In the genomic region with DNA sequence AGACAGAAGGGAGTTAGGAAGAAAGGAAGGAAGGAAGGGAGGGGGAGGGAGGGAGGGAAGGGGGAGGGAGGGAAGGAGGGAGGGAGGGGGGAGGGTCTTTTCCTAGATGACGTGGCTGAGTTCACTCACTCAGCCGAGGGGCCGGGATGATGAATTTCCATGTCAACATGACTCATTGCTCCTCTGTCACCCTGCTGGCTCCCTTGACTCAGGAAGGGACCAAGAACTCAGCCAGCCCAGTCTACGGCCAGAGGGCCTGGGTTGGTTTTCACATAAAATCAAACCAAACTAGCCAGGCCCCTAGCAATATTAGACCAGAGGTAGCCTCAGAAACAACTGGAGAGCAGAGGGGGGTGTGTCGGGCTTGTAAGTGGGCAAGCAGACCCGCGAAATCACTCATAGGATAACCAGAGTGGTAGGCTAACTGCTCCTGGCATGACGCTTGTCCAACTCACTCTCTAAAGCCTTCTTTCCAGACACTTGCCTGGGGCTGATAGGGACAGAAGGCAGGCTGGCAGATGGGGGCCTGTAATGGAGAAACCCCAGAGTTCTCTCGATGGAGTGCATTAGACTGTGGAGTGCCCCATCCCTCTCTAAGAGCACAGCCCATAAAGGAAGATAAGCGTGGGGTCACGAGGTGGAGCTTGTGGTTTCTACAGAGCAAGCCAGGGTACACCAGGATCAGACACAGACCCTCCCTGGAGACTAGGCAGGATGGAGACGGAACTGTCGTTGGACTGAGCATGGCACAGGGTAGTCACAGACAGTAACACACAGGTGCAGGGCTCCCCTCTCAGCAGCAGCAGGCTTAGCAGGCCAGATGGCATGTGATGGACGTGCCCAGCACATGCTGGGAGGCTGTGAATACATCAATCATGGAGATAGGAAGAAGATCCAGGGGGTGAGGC, we compare ENCODE assay signal across 10 mouse cellular contexts. TPM values are rescaled to one million over a fixed set of nuclear protein-coding genes. Genes with fewer than 3 reads are reported as not detected.
DNase-seq lines count a peak whose midpoint lies in the region; ATAC-seq and TF ChIP-seq lines count a peak whose summit lies in the region.
"Had no signal": no experiment of that assay in that cellular context is flagged by ENCODE, and none has a peak within 500 bp of the region (broad histone marks: within the 10 kb centered on the region; RNA-seq: fewer than 3 reads in every experiment).

No protein-coding gene starts in this region.

- no peak for TF ChIP-seq POLR2A in brain, embryonic 14.5 days (IDR thresholded peaks at IDR 0.05; ENCODE audit: borderline replicate concordance, extremely low read depth, insufficient read depth, insufficient read length, poor library complexity, severe bottlenecking)

- TF ChIP-seq CTCF in brain, embryonic 14.5 days (IDR thresholded peaks at IDR 0.05; ENCODE audit: borderline replicate concordance, extremely low read depth, insufficient read depth, insufficient read length): no peak
- no peak for TF ChIP-seq CTCF in forebrain, postnatal 0 days (IDR thresholded peaks at IDR 0.05; ENCODE audit: low read depth)
- no peak for TF ChIP-seq CTCF in midbrain, postnatal 0 days (IDR thresholded peaks at IDR 0.05)

- H3K36me3 ChIP-seq in forebrain, postnatal 0 days (ENCODE audit: insufficient read depth): peaks cover 18% of the 10 kb centered on the region
- H3K36me3 ChIP-seq in midbrain, postnatal 0 days (ENCODE audit: insufficient read depth, low read length): peaks cover 9% of the 10 kb centered on the region; the same call in 1 of the 2 replicates
- peaks cover 8% of the 10 kb centered on the region; the same call in 1 of the 2 replicates for H3K36me3 ChIP-seq in intestine, embryonic 16.5 days (ENCODE audit: control insufficient read depth, insufficient read depth, low read length)
- H3K36me3 ChIP-seq: liver, embryonic 13.5 days had no signal

- H3K4me3 ChIP-seq in forebrain, postnatal 0 days (ENCODE audit: low read depth, low read length): no peak overlapping the region
- H3K4me3 ChIP-seq in midbrain, postnatal 0 days (ENCODE audit: low read depth, low read length): no peak overlapping the region
- no peak overlapping the region for H3K4me3 ChIP-seq in intestine, embryonic 16.5 days (ENCODE audit: low read length)
- H3K4me3 ChIP-seq: liver, embryonic 13.5 days had no signal

- H3K9me3 ChIP-seq in forebrain, postnatal 0 days (ENCODE audit: low read length): no peaks in the 10 kb centered on the region
- H3K9me3 ChIP-seq in midbrain, postnatal 0 days (ENCODE audit: low read length): no peaks in the 10 kb centered on the region
- H3K9me3 ChIP-seq in intestine, embryonic 16.5 days (ENCODE audit: control insufficient read depth, low read length): no peaks in the 10 kb centered on the region
- H3K9me3 ChIP-seq: liver, embryonic 13.5 days had no signal

- no peaks in the 10 kb centered on the region for H3K27me3 ChIP-seq in forebrain, postnatal 0 days (ENCODE audit: insufficient read depth, low read length)
- no peaks in the 10 kb centered on the region for H3K27me3 ChIP-seq in midbrain, postnatal 0 days (ENCODE audit: insufficient read depth, low read length)
- no peaks in the 10 kb centered on the region for H3K27me3 ChIP-seq in intestine, embryonic 16.5 days (replicated peaks; ENCODE audit: control insufficient read depth, insufficient read depth, low read length)
- H3K27me3 ChIP-seq: liver, embryonic 13.5 days had no signal

- WGBS in forebrain, postnatal 0 days: 50% methylated on average over 14 of the region's 14 CpGs
- WGBS in midbrain, postnatal 0 days: 48% methylated on average over 14 of the region's 14 CpGs
- WGBS in intestine, embryonic 16.5 days: 59% methylated on average over 14 of the region's 14 CpGs

- H3K9ac ChIP-seq in forebrain, postnatal 0 days: no peak overlapping the region
- H3K9ac ChIP-seq in midbrain, postnatal 0 days (replicated peaks; ENCODE audit: low read length, poor library complexity, severe bottlenecking): no peak overlapping the region
- no peak overlapping the region for H3K9ac ChIP-seq in intestine, embryonic 16.5 days (ENCODE audit: low read depth, low read length)
- H3K9ac ChIP-seq: liver, embryonic 13.5 days had no signal

- H3K27ac ChIP-seq in forebrain, postnatal 0 days (ENCODE audit: low read depth, low read length): 0 out of 2 replicates have a peak overlapping the region, but pooled peaks have one; percentile 35
- H3K27ac ChIP-seq in midbrain, postnatal 0 days (ENCODE audit: low read depth, low read length): no peak overlapping the region
- no peak overlapping the region for H3K27ac ChIP-seq in intestine, embryonic 16.5 days (ENCODE audit: low read length)
- H3K27ac ChIP-seq: kidney, postnatal 0 days; liver, embryonic 13.5 days had no signal

- no peak overlapping the region for H3K4me2 ChIP-seq in forebrain, postnatal 0 days (ENCODE audit: low read depth)
- no peak overlapping the region for H3K4me2 ChIP-seq in midbrain, postnatal 0 days (ENCODE audit: low read depth, low read length, poor library complexity, severe bottlenecking)
- H3K4me2 ChIP-seq in intestine, embryonic 16.5 days (ENCODE audit: low read depth, low read length): no peak overlapping the region
- H3K4me2 ChIP-seq: liver, embryonic 13.5 days had no signal

- peaks cover 5% of the 10 kb centered on the region for H3K4me1 ChIP-seq in forebrain, postnatal 0 days (ENCODE audit: insufficient read depth)
- H3K4me1 ChIP-seq in midbrain, postnatal 0 days (ENCODE audit: insufficient read depth, low read length): no peaks in the 10 kb centered on the region; the same call in 1 of the 2 replicates
- peaks cover 8% of the 10 kb centered on the region; the same call in 1 of the 2 replicates for H3K4me1 ChIP-seq in intestine, embryonic 16.5 days (ENCODE audit: control insufficient read depth, insufficient read depth, low read length)
- H3K4me1 ChIP-seq: liver, embryonic 13.5 days had no signal

- intact Hi-C loops in left cerebral cortex, postnatal 4 days (cut with DNase I): no loop called here

- ATAC-seq in forebrain, postnatal 0 days: peak; percentile 44
- ATAC-seq in midbrain, postnatal 0 days (ENCODE audit: low FRiP score): no peak
- ATAC-seq in CD4-positive, CD25-positive, alpha-beta regulatory T cell, adult 4 months: no peak
- no peak for ATAC-seq in intestine, embryonic 16.5 days

- peak; percentile 72 for DNase-seq in left cerebral cortex, postnatal 4 days
- DNase-seq in left cerebral cortex, adult 9 months (ENCODE audit: low spot score in 2 of 2): no peak
- peak; percentile 78 for DNase-seq in brain, embryonic 14.5 days (ENCODE audit: low read depth)
- no peak for DNase-seq in forebrain, postnatal 0 days
- DNase-seq in midbrain, postnatal 0 days (ENCODE audit: low spot score): peak; percentile 68
- DNase-seq: gastrocnemius, postnatal 14 days; liver, embryonic 13.5 days had no signal

RNA-seq across cellular contexts. Expression of a gene that starts 43.6 kb away (rescaled TPM):
- total RNA-seq in left cerebral cortex, postnatal 4 days (2021): 10 to 100 TPM; 54.7 to 57.0 TPM
- polyA plus RNA-seq in brain, embryonic 14.5 days (2012; rRNA removed): 56.4 and 57.1 TPM in 2 replicates
- 37.8 and 56.6 TPM in 2 replicates for total RNA-seq in forebrain, postnatal 0 days (2014; rRNA removed)
- polyA plus RNA-seq in forebrain, postnatal 0 days (2015; fragmentation: Nextera tagmentation; extraction: Ambion mirVana): 66.1 and 66.4 TPM in 2 replicates
- 41.3 and 45.8 TPM in 2 replicates for total RNA-seq in midbrain, postnatal 0 days (2014; rRNA removed)
- 61.9 and 66.2 TPM in 2 replicates for polyA plus RNA-seq in midbrain, postnatal 0 days (2015; fragmentation: Nextera tagmentation; extraction: Ambion mirVana)
- polyA plus RNA-seq in CD4-positive, CD25-positive, alpha-beta regulatory T cell, adult 4 months (2017; shearing (Covaris generic)): 10 to 100 TPM; 68.2 to 75.9 TPM
- polyA plus RNA-seq in intestine, embryonic 16.5 days (2015; fragmentation: Nextera tagmentation; extraction: Ambion mirVana): 132 and 139 TPM in 2 replicates

Comparison
In these comparisons a context has a peak if more than half of its experiments do, and no peak if none do; other contexts are left out.
1. DNase-seq: peak in left cerebral cortex, postnatal 4 days (single experiment), brain, embryonic 14.5 days (single experiment) and midbrain, postnatal 0 days (single experiment); none in left cerebral cortex, adult 9 months (0 of 2) and forebrain, postnatal 0 days (single experiment).